Mouse (Mus musculus) kidney, adult 18-20 months (tissue): Measurements from ENCODE around the gene Irgc1.
"Not testable (repeated sequence)": the region's sequence is repeated elsewhere in the genome, so short reads cannot be mapped to it uniquely, and the experiment has no call there.

Experiments used
- DNase-seq: peaks from one replicate; pipeline ENCODE4 v3.0.0; 2021

Gene Irgc1

DNA sequence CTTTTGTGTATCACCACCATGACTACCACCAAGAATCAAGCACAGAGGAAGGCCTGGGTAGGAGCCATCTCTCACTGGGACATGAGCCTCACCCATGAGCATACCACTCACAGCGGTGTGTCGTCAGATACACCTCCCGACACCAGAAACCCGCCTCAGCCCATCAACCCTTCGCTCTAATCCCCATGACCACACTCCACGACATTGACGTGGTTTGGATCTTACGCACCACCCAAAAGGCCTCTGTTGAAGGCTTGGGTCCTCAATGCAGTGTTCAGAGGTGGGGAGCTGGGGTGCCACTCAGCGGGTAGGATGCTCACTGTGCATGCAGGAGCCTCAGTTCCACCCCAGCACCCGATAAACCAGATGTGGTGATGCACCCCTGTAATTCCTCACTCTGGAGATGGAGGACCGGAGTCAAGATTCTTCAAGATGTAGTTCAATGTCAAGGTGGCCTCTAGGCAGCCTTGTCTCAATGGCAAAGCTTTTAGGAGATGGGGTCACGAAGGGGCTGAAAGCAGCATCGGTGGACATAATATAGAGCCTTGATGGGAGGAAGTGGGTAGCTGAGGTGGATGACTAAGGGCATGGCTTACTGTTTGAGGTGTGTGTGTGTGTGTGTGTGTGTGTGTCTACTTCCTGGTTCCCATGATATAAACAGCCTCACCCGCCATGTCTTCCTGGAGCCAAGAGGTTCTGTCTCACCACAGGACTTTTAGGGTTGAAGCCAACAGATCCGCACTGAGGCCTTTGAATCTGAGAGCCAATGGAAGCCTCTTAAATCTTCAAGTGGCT lies 21.3 kb downstream of the Irgc1 start:
- DNase-seq = no peak

DNA sequence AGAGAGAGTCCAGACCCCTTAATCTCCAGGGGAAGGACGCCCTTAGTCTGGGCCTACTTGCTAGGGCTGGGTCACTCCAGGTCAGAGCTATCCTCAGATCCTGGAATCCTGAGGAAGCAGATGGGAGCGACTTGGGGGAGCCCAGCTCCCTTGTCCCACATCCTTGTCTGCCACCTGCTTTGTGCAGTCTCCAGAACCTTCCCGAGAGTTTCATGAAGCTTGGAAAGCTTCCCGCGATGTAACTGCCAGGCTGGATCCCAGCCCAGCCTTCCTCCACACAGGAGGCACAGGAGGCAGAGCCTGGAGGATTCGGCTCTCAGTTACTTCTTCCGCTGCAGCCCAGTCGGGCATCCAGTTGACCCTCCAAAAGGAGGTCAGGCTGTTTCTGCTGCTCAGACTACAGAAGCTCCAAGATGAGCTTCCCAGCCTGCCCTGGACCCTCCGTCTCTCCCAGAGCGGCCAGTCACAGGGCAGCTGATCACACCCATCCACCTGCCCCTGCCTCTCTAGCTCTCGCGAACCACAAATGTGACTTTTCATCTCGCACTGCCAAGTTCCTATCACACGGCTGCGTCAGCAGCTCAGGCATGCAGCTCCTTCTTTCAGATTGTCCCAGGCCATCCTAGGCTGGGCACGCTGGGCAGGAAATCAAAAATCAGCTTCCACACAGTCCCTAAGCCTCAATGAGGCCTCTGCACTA lies 22.5 kb downstream of the Irgc1 start:
- DNase-seq = no peak

DNA sequence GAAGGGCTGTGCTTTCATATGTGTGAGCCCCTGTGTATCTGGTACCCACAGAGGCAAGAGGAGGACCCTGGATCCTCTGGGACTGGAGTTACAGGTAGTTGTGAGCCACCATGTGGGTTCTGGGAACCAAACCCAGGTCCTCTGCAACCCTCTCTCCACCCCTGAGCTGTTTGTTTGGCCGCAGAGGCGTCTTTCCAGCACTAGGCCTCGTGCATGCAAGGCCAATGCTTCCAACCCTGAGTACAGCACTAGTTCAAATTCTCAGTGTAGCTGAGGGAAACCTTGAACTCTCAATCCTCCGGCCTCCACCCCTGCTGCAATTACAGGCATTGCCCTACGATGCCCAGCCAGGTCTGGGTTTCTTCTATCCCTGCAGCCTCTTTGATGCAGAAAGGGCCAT lies 23.4 kb downstream of the Irgc1 start:
- DNase-seq = no peak

DNA sequence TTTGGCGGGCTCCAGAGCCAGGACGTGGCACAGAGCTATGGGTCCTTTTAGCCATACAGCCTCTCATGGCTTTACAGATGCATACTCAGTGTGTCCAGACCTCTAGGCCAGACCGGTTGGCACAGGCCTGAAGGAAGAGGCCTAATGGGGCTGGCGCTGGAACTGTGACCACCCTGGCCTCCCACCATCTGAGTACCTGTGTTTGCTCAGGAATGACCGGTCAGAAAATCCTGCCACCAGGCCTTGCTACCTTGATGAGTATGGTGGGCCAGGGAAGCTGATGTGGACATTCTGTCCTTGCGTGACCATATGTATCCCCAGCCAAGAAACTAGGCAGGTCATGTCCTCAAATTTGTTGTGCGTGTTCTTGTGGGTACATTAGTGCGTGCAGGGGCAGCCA lies 24.9 kb downstream of the Irgc1 start:
- no peak for DNase-seq

DNA sequence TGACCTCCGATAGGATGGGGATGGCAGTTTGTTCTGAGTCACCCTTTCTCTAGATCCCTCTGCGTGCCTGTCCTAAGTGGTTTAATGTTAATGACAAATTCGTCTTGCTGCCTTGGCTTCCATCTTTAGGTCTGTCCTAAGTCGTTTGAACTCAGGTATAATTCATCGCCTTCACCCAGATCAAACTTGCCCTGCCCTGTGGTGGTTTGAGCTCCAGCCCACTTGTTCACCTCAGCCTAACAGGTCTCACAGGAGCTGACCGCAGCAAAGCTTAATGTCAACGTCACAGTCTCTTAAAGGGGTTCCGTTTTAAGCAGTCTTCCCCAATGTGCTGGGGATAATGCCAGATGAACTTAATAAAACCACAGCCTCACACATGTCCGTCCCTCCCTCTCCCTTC lies 26.2 kb downstream of the Irgc1 start:
- no peak for DNase-seq

DNA sequence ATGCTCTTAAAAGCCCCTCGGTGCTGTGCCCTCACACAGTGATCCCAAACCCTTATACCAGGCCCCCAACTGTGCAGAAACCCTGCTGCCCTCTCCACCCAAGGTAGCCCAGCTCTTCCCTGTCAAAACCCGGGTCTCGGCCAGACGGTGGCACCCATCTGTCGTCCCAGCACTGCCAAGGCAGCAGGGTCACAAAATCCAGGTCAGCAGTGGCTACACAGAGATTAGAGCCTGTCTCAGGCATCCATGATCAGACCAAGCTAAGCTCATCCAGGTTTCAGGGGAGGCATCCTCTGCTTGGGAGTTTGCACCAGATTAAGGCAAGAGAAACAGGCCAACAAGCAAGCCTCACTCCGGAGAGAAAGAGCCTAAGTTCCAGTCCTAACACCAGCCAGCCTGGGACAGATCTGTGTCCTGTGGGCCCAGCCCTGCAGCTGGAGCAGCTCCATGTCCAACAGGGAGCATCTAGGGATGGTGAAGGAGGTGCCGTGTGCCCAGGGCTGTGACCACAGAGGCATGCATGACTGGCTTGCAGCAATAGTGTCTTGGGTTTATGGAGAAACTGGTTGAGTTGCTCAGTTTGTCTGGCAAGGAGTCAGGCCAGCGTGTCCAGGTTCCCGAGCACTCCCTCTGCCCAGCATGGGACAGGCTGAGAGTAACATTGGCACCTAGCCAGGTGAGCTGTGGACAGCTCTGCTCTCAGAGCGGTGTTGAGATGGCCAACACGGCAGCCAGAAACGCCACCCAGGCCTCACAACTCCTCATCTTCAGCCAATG lies 28.0 kb downstream of the Irgc1 start:
- peak; percentile 27 for DNase-seq

DNA sequence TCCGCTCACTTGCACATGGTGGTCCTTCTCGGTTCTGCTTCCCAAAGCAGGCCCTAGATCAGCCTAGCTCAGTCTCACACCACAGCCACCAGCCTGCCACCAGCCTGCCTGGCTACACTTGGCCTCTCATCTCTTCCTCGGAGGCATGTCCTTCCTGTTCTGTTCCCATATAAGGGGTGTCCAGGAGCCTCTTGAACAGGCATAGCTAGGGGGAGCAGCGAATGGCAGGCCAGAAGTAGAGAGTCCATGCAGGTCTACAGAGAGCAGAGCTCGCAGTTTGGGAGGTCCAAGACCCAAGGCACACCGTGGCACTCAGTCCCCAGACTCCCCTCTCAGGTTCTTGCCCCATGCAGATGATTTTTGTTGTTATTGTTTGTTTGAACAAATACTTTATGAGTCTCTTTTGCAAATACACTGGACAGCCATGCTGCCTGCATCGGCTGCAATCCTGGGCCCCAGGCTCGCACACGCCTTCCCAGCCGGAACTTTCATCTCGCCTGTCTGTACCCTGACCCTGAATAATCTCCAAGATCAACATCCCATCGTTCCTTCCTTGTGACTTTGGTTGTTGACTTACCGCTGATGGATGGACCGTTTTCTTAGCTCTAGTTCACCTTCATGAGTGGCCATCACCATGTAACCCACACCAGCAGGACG lies 28.9 kb downstream of the Irgc1 start:
- no peak for DNase-seq

DNA sequence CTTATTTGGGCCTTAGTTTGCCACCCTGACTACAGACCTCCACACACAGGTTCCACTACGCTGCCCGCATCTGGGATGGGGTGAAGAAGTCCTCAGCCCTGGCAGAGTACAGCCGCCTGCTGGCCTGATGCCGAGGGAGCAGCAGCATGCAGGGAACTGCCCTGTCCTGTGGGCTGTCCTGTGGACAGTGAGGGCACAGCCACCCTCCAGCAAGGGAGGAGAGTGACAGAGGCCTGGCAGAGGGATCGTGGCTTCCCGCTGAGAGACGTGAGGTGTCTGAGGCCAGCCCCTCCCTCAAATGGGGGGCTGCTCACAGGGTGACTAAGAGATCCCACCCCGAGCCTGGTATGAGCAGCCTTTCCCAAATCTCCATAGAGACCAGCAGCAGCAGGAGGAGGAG lies 29.8 kb downstream of the Irgc1 start:
- DNase-seq = peak; percentile 41

DNA sequence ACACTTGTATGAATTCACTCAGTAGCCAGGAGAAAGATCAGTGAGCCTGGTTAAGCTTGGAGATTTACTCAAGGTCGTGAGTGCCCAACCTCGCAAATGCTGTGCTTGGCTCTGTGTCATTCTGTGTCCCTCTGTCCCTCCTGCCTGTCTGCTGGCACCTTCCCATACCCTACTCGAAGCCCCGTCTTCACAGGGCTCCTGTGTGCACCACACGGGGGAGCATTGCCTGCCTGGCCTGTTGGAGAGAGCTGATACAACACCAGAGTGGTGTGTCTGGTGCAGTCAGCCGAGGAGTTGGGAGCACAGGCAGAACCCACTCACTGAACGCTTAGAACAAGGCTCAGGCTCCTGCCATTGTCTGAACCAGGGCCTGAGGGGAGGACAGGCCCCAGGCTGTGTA lies 30.4 kb downstream of the Irgc1 start:
- no peak for DNase-seq

DNA sequence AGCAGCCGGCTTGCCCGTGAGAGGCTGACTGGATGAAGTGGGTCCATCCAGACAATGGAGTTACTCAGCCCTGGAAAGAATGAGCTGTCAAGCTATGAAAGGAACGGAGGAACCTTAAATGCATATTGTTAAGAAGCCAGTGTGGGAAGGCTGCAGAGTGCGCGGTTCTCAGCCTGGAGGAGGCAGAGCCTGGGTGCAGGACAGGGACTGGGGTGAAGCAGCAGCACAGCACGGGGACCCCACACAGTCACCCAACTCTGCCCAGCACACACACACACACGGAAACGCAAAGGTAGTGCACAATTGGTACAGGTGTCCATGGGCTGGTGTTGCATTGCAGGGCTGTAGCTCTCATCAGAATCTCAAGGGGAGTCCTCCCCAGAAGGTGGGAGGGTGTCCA lies 32.5 kb downstream of the Irgc1 start:
- DNase-seq = no peak

DNA sequence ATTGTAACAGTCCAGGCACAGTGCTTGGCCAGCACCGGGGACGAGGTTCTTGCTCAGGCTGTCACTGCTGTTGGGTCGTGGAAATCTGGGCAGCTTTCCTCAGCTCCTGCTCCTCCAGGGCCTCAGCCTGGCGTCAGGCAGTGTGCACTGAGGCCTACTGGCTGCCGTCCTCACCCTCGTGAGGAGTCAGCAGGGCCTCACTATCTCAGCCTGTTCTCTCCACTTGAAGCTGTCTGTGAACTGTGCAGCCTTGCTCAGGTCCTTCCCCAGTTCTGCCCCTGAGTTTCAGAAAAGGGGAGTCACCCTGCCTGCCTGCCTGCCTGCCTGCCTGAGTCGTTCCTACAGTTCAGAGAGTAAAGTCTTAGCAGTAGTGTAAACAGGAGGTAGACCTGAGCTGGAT lies 36.8 kb downstream of the Irgc1 start:
- no peak for DNase-seq

DNA sequence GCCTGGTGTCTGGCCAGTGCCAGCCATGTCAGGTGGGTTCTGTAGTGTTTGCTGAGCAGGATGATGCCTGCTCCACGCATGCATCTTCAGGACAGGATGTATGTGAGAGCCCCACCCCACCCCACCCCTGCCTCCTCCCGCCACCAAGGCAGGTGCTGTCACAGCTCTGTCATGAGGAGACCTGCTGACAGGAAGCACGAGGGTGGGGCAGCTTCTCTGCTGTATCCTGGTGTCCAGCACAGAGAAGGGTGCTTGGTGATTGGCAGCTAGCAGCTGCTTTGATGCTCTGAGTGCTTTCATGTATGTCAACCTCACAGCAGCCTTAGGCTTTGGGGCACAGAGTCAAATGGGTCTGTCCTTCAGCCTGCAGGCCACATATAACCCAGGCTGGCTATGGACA lies 38.5 kb downstream of the Irgc1 start:
- no peak for DNase-seq

DNA sequence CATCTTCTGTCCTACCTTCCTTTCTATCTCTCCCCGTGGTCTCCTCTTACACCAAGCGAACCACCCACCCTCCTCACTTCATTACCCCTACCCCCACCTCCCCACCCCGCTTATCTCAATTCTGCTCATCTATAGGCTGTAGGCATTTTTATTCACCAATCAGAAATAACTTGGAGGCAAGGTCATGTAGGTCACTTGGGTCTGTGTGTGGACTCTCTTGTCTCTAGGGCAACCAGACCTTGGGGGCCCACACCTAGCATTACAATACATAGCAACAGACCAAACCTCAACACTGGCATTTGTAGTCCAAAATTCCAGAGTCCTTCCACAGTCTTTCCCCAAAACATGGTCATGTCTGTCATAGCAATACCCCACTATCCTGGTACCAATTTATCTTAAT lies 41.3 kb downstream of the Irgc1 start:
- no peak for DNase-seq

DNA sequence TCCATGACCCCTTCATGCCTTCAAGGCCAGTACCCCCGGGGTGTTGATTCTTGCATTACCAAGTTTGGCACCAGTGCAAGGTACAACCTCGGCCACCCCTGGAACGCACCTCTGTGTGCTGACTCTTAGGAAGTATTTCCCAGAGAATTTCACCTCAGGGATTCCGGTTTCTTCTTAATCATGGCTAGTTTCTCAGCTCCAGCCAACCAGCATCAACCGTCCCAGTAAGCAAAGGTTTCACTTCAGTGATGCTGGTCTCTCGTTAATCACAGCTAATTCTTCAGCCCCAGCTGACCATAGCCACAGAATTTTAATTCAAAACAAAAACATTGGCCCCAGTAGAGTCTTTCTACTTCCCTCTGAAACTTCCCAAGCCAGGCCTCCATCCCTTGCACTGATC lies 42.0 kb downstream of the Irgc1 start:
- DNase-seq = no peak

DNA sequence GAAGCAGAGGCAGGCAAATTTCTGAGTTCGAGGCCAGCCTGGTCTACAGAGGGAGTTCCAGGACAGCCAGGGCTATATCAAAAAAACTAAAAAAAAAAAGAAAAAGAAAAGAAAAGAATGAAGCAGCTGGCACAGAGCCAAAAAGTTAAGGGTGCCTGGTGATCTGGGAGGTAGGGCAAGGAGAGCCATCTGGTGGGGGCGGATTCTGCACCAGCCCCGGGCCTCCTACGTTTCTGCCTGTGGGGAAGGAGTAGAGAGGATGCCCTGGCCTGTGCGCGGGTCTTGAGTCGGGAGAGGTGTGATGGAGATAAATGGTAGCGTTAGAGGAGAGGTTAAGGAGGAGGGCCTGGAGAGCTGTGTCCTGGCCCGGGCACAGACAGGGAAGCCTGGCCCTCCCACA lies 43.9 kb downstream of the Irgc1 start:
- DNase-seq = no peak

DNA sequence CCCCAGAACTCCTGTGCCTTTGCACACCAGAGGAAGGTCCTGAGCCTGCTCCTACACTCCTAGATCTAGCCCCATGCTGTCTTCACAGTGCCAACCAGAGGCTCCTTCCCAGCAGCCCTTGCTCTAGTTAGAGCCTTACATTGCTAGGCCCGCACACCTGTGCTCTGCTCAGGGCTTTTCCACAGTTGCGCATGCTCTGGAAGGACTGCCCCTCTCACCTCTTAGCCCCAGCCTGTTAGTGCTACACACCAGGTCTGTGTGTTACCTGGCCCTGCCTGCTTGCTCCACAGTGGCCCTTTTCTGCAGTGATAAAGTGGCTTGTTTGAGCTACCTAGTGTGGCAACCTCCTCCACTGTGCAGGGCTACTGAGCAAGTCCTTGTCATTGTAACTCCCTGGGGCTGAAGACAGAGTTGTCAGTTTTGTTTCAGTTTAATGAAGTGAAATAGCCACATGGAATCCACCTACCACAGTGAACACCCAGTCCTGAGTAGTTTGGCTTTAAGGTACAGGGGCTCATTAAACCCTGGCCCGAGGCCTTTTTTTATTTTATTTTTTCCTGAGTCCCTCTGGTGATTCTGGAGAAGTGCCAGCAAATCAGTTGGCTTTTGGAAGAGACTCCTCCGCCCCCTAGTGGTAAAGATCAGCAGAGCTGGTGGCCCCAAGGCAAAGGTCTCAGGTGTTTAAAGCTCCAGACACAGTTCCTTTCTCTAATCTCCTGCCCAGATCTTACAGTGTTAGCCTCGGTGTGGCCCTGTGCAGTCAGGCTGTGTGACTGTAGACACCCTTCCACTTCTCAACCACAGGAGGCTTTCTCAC lies 45.4 kb downstream of the Irgc1 start:
- DNase-seq = peak; percentile 79

DNA sequence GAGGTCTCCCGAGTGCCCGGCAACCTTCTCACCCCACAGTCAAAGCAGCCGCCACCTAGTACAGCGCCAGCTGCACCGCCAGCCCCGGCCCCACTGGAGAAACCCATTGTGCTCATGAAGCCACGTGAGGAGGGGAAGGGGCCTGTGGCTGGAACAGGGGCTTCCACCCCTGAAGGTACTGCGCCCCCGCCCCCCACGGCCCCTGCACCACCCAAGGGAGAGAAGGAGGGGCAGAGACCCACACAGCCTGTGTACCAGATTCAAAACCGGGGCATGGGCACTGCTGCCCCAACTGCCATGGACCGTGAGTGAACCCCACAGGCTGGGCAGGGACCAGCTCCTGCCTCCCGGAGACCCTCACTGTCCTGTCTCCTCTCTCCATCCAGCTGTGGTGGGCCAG lies 46.4 kb downstream of the Irgc1 start:
- no peak for DNase-seq

DNA sequence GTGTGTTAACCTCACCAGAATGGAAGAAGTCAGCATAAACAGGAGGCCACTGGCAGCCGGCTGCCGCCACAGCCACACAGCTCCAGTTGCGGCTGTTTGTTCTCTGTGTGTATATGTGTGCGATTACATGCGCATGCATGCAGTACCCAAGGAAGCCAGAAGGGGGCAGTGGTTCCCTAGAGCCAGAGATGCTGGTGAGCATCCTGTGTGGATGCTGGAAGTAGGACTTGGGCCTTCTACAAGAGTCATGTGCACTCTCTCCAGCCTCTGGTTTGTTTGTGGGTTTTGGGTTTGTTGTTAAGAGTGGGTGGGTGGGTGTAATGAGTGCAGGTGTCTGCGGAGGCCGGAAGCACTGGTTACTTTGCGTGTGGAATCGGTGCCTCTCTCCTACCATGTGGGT lies 49.2 kb downstream of the Irgc1 start:
- DNase-seq = no peak

DNA sequence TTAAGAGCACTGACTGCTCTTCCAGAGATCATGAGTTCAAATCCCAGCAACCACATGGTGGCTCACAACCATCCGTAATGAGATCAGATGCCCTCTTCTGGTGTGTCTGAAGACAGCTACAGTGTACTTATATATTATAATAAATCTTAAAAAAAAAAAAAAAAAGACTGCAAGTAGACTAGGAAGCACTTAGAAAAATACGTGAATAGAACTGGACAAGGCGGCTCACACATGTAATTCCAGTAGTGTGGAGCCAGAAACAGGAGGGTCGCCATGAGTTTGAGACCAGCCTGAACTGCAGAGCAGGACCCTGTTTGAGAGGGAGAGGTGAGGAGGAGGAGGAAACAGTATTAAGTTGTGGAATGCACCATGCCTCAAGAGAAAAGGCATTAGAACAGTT lies 51.6 kb downstream of the Irgc1 start:
- DNase-seq = not testable (repeated sequence)

DNA sequence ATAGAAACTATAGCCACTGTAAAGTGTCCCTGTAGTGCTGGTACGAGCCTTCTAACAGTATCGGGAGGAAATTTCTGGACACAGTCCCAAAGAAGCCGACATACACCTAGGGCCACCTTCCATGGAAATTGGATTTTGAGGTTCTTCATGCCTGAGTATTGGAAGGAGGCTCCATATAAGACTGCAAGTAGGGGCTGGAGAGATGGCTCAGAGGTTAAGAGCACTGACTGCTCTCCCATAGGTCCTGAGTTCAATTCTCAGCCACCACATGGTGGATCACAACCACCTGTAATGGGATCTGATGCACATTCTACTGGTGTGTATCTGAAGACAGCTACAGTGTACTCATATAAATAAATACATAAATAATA lies 52.0 kb downstream of the Irgc1 start:
- DNase-seq = no peak

DNA sequence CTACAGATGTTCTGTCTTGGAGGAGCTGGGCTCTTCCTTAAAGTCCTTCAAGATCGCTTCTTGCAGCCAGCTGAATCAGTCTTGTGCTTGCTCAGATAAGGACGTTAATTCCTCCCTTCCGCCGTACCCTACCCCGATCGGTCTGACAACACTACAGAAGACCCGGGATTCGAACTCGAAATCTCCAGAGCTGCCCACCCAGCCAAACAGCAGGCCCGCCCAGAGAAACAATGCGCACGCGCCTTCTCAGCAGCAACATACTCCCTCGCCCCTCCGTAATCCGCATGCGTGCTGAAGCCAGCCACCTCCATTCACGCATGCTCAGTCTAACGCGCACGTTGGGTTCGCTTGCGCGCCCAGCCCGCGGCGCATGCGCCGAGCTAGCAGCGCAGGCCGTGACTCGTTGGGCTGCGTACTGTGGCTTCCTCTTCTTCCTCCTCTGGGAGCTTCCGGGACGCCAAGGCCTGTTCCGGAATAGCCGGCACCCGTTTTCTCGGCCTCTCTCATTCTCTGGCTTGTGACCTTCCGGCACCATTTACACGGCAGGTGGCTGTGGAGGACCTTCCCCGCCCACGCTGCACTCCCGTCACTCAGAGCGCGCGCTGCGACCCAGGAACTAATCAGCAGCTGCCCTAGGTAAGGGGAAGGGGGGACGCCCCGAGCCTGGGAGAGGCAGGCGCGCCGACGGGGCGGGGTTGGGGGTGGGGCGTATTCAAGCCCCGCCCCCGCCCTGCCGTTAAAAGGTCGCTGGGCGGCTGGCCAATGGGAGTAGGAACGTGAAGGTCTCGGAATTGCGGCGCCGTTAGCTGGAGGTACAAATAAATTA lies 52.6 kb downstream of the Irgc1 start, which contains the start of gene Smg9:
Smg9 (plus strand) TSS at position 364 of the 826 bp plus-strand sequence.
- peak; percentile 94 for DNase-seq
